Mouse (Mus musculus) stomach, embryonic 15.5 days (tissue): ENCODE measurements around the gene Plac8. TPM values are rescaled to one million over a fixed set of nuclear protein-coding genes. Genes with fewer than 3 reads are reported as not detected.

Experiments used
- ATAC-seq: fragments of 200-750 bp; cut with Nextera tagmentation; 2 replicates; pipeline ENCODE4 v1.8.0; 2017; ENCODE audit warnings: low read depth, moderate number of reproducible peaks, moderate TSS enrichment; ENCODE audit not compliant: insufficient read depth, low FRiP score
- H3K27ac ChIP-seq: fragments of 300-500 bp; sonication (generic); 2 replicates; pipeline ENCODE4 v1.5.1; 2015; ENCODE audit warnings: mild to moderate bottlenecking, inconsistent platforms
- H3K27me3 ChIP-seq: fragments of 300-500 bp; sonication (generic); replicated peaks from 2 replicates; pipeline ENCODE4 v1.6.1; 2015; ENCODE audit warnings: inconsistent platforms
- H3K36me3 ChIP-seq: fragments of 300-500 bp; sonication (generic); 2 replicates; pipeline ENCODE4 v1.6.1; 2015; ENCODE audit warnings: inconsistent platforms
- H3K4me1 ChIP-seq: fragments of 300-500 bp; sonication (generic); 2 replicates; pipeline ENCODE4 v1.6.1; 2015; ENCODE audit warnings: inconsistent platforms
- H3K4me2 ChIP-seq: fragments of 300-500 bp; sonication (generic); 2 replicates; pipeline ENCODE4 v1.6.1; 2015; ENCODE audit warnings: mild to moderate bottlenecking, inconsistent platforms
- H3K4me3 ChIP-seq: fragments of 300-500 bp; sonication (generic); replicated peaks from 2 replicates; pipeline ENCODE4 v1.5.1; 2015; ENCODE audit warnings: inconsistent platforms
- H3K9ac ChIP-seq: fragments of 300-500 bp; sonication (generic); 2 replicates; pipeline ENCODE4 v1.6.1; 2015; ENCODE audit warnings: inconsistent platforms
- H3K9me3 ChIP-seq: fragments of 300-500 bp; sonication (generic); 2 replicates; pipeline ENCODE4 v1.6.1; 2016; ENCODE audit warnings: inconsistent platforms
- WGBS: fragments of 180-500 bp; shearing (Covaris S2); methylation state at CpG from one replicate; pipeline ENCODE4 v1.1.7; 2015; 5-methylcytosine and 5-hydroxymethylcytosine counted together
- polyA plus RNA-seq: library from polyadenylated mRNA; unstranded; fragments of >200 nt; fragmentation: Nextera tagmentation; extraction: Ambion mirVana; gene quantifications from 2 replicates; pipeline ENCODE4 v1.2.1, GENCODE M21; 2015

The Plac8 gene
- polyA plus RNA-seq, 1 experiment from 2014 or later = 209 TPM

GRCm38 (mm10) chr5:100595999-100596398 lies 24.0 kb upstream of the Plac8 start:
- ATAC-seq = no peak
- Histone ChIP-seq H3K4me1 (no peaks in the 10 kb centered on the region), H3K4me3 (no peak overlapping the region), H3K27ac (0 out of 2 replicates have a peak overlapping the region, but pooled peaks have one; percentile 31), H3K4me2 (no peak overlapping the region), H3K9ac (no peak overlapping the region), H3K27me3 (no peaks in the 10 kb centered on the region), H3K36me3 (no peaks in the 10 kb centered on the region), H3K9me3 (no peaks in the 10 kb centered on the region)
- 80% methylated on average over 6 of the region's 6 CpGs for WGBS

- WGBS = 85% methylated on average over 13 of the region's 13 CpGs
- H3K9me3 ChIP-seq = no peaks in the 10 kb centered on the region
- no peaks in the 10 kb centered on the region for H3K4me1 ChIP-seq
- no peaks in the 10 kb centered on the region for H3K36me3 ChIP-seq
- no peak overlapping the region for H3K27ac ChIP-seq
- no peaks in the 10 kb centered on the region for H3K27me3 ChIP-seq
- ATAC-seq = no peak
- H3K9ac ChIP-seq = no peak overlapping the region
- H3K4me2 ChIP-seq = no peak overlapping the region
- no peak overlapping the region for H3K4me3 ChIP-seq
Measured at GRCm38 (mm10) chr5:100594803-100595467, 22.9 kb upstream of the Plac8 start.

- H3K27ac ChIP-seq = no peak overlapping the region
- no peaks in the 10 kb centered on the region for H3K36me3 ChIP-seq
- ATAC-seq = no peak; the same call in 1 of the 2 replicates
- no peaks in the 10 kb centered on the region for H3K4me1 ChIP-seq
- no peak overlapping the region for H3K4me3 ChIP-seq
- WGBS = 30% methylated on average over 5 of the region's 5 CpGs
- no peak overlapping the region for H3K9ac ChIP-seq
- no peaks in the 10 kb centered on the region for H3K9me3 ChIP-seq
- no peaks in the 10 kb centered on the region for H3K27me3 ChIP-seq
- H3K4me2 ChIP-seq = no peak overlapping the region
Measured at GRCm38 (mm10) chr5:100590505-100590904, 18.5 kb upstream of the Plac8 start.

- H3K27me3 ChIP-seq = no peaks in the 10 kb centered on the region
- H3K9me3 ChIP-seq = no peaks in the 10 kb centered on the region
- ATAC-seq = no peak
- WGBS = 44% methylated on average over 2 of the region's 2 CpGs
- H3K4me3 ChIP-seq = no peak overlapping the region
- no peaks in the 10 kb centered on the region for H3K36me3 ChIP-seq
- no peak overlapping the region for H3K27ac ChIP-seq
- H3K4me1 ChIP-seq = no peaks in the 10 kb centered on the region
- no peak overlapping the region for H3K9ac ChIP-seq
- H3K4me2 ChIP-seq = no peak overlapping the region
Measured at GRCm38 (mm10) chr5:100587626-100588025, 15.6 kb upstream of the Plac8 start.

- H3K4me2 ChIP-seq = no peak overlapping the region
- no peak overlapping the region for H3K27ac ChIP-seq
- no peak for ATAC-seq
- no peaks in the 10 kb centered on the region for H3K9me3 ChIP-seq
- no peak overlapping the region for H3K9ac ChIP-seq
- WGBS = 82% methylated on average over 7 of the region's 7 CpGs
- H3K4me3 ChIP-seq = no peak overlapping the region
- H3K27me3 ChIP-seq = no peaks in the 10 kb centered on the region
- H3K4me1 ChIP-seq = no peaks in the 10 kb centered on the region
- H3K36me3 ChIP-seq = no peaks in the 10 kb centered on the region
Measured at GRCm38 (mm10) chr5:100587136-100587535, 15.1 kb upstream of the Plac8 start.

GRCm38 (mm10) chr5:100585657-100586056 lies 13.6 kb upstream of the Plac8 start:
- ATAC-seq = no peak
- 88% methylated on average over 3 of the region's 3 CpGs for WGBS
- no peak overlapping the region for H3K4me3 ChIP-seq
- no peak overlapping the region for H3K27ac ChIP-seq
- no peaks in the 10 kb centered on the region for H3K36me3 ChIP-seq
- no peak overlapping the region for H3K4me2 ChIP-seq
- no peaks in the 10 kb centered on the region for H3K27me3 ChIP-seq
- H3K9ac ChIP-seq = no peak overlapping the region
- no peaks in the 10 kb centered on the region for H3K9me3 ChIP-seq
- H3K4me1 ChIP-seq = no peaks in the 10 kb centered on the region

GRCm38 (mm10) chr5:100585206-100585644 lies 13.2 kb upstream of the Plac8 start:
- ATAC-seq = no peak
- no peaks in the 10 kb centered on the region for H3K9me3 ChIP-seq
- no peak overlapping the region for H3K27ac ChIP-seq
- no peaks in the 10 kb centered on the region for H3K4me1 ChIP-seq
- H3K9ac ChIP-seq = no peak overlapping the region
- no peak overlapping the region for H3K4me3 ChIP-seq
- H3K27me3 ChIP-seq = no peaks in the 10 kb centered on the region
- H3K36me3 ChIP-seq = no peaks in the 10 kb centered on the region
- 85% methylated on average over 8 of the region's 8 CpGs for WGBS
- H3K4me2 ChIP-seq = no peak overlapping the region

GRCm38 (mm10) chr5:100583066-100583465 lies 11.0 kb upstream of the Plac8 start:
- Histone ChIP-seq H3K4me1 (no peaks in the 10 kb centered on the region), H3K27me3 (no peaks in the 10 kb centered on the region), H3K9me3 (no peaks in the 10 kb centered on the region), H3K36me3 (no peaks in the 10 kb centered on the region), H3K4me3 (no peak overlapping the region), H3K4me2 (no peak overlapping the region), H3K27ac (no peak overlapping the region), H3K9ac (no peak overlapping the region)
- 69% methylated on average over 7 of the region's 7 CpGs for WGBS
- ATAC-seq = no peak

- no peak overlapping the region for H3K4me2 ChIP-seq
- no peaks in the 10 kb centered on the region for H3K9me3 ChIP-seq
- no peak overlapping the region for H3K9ac ChIP-seq
- ATAC-seq = no peak
- WGBS = 87% methylated on average over 5 of the region's 5 CpGs
- H3K4me3 ChIP-seq = no peak overlapping the region
- no peak overlapping the region for H3K27ac ChIP-seq
- no peaks in the 10 kb centered on the region for H3K36me3 ChIP-seq
- no peaks in the 10 kb centered on the region for H3K27me3 ChIP-seq
- no peaks in the 10 kb centered on the region for H3K4me1 ChIP-seq
Measured at GRCm38 (mm10) chr5:100582435-100582826, 10.4 kb upstream of the Plac8 start.

GRCm38 (mm10) chr5:100581622-100582434 lies 9.8 kb upstream of the Plac8 start:
- WGBS = 47% methylated on average over 11 of the region's 11 CpGs
- H3K36me3 ChIP-seq = no peaks in the 10 kb centered on the region
- H3K4me2 ChIP-seq = no peak overlapping the region
- no peaks in the 10 kb centered on the region for H3K4me1 ChIP-seq
- no peak for ATAC-seq
- no peaks in the 10 kb centered on the region for H3K27me3 ChIP-seq
- no peak overlapping the region for H3K4me3 ChIP-seq
- H3K9me3 ChIP-seq = no peaks in the 10 kb centered on the region
- H3K27ac ChIP-seq = no peak overlapping the region
- no peak overlapping the region for H3K9ac ChIP-seq

GRCm38 (mm10) chr5:100578863-100579411 lies 6.9 kb upstream of the Plac8 start:
- Histone ChIP-seq H3K9me3 (no peaks in the 10 kb centered on the region), H3K4me3 (no peak overlapping the region), H3K4me2 (no peak overlapping the region), H3K27ac (no peak overlapping the region), H3K4me1 (no peaks in the 10 kb centered on the region), H3K27me3 (no peaks in the 10 kb centered on the region), H3K9ac (no peak overlapping the region), H3K36me3 (no peaks in the 10 kb centered on the region)
- ATAC-seq = no peak
- 76% methylated on average over 5 of the region's 5 CpGs for WGBS

GRCm38 (mm10) chr5:100574771-100575170 lies 2.7 kb upstream of the Plac8 start:
- Histone ChIP-seq H3K4me3 (no peak overlapping the region), H3K4me1 (0 out of 2 replicates have a peak, but pooled peaks cover 1% of the 10 kb centered on the region), H3K36me3 (no peaks in the 10 kb centered on the region), H3K9ac (no peak overlapping the region), H3K27me3 (no peaks in the 10 kb centered on the region), H3K27ac (no peak overlapping the region), H3K9me3 (no peaks in the 10 kb centered on the region), H3K4me2 (no peak overlapping the region)
- WGBS = 52% methylated on average over 1 of the region's 1 CpGs
- ATAC-seq = no peak
